Mouse (Mus musculus) lung, postnatal 0 days (tissue): ENCODE measurements around the gene Gm27179.
"Not testable (repeated sequence)": the region's sequence is repeated elsewhere in the genome, so short reads cannot be mapped to it uniquely, and the experiment has no call there.

ENCODE experiments used
- CTCF ChIP-seq: IDR thresholded peaks from 2 replicates; pipeline ENCODE4 v1.5.1; 2016; ENCODE audit warnings: antibody characterized with exemption, mild to moderate bottlenecking
- EP300 ChIP-seq: IDR thresholded peaks from 2 replicates; pipeline ENCODE4 v1.6.1; 2016; ENCODE audit warnings: antibody characterized with exemption, mild to moderate bottlenecking, control low read depth

GRCm38 (mm10) chr14:69503174-69503573, 9.2 kb downstream of the Gm27179 start, which contains the start of gene Gm16867:
- TF ChIP-seq CTCF, EP300: not testable (repeated sequence)
